Mouse (Mus musculus) lung, embryonic 14.5 days (tissue): Measurements from ENCODE around the gene S100a3. TPM values are rescaled to one million over a fixed set of nuclear protein-coding genes. Genes with fewer than 3 reads are reported as not detected.

Experiments used
- ATAC-seq: fragments of 200-750 bp; cut with Nextera tagmentation; 2 replicates; pipeline ENCODE4 v1.8.0; 2017; ENCODE audit warnings: mild to moderate bottlenecking, moderate TSS enrichment, moderate library complexity; ENCODE audit not compliant: insufficient read depth
- DNase-seq: peaks from one replicate; pipeline ENCODE4 v3.0.0-alpha.2; 2015
- H3K27ac ChIP-seq: fragments of 300-500 bp; sonication (generic); 2 replicates; pipeline ENCODE4 v1.5.1; 2014; ENCODE audit warnings: low read depth, mild to moderate bottlenecking, moderate library complexity
- H3K27me3 ChIP-seq: fragments of 300-500 bp; sonication (generic); 2 replicates; pipeline ENCODE4 v1.6.1; 2014; ENCODE audit warnings: low read length, control low read depth; ENCODE audit not compliant: insufficient read depth
- H3K36me3 ChIP-seq: fragments of 300-500 bp; sonication (generic); 2 replicates; pipeline ENCODE4 v1.6.1; 2014; ENCODE audit warnings: control low read depth; ENCODE audit not compliant: insufficient read depth
- H3K4me1 ChIP-seq: fragments of 300-500 bp; sonication (generic); 2 replicates; pipeline ENCODE4 v1.6.1; 2014; ENCODE audit warnings: antibody characterized with exemption, control low read depth; ENCODE audit not compliant: insufficient read depth
- H3K4me2 ChIP-seq: fragments of 300-500 bp; sonication (generic); 2 replicates; pipeline ENCODE4 v1.6.1; 2014; ENCODE audit warnings: mild to moderate bottlenecking
- H3K4me3 ChIP-seq: fragments of 300-500 bp; sonication (generic); 2 replicates; pipeline ENCODE4 v1.5.1; 2014; ENCODE audit warnings: low read depth, low read length
- H3K9ac ChIP-seq: fragments of 300-500 bp; sonication (generic); 2 replicates; pipeline ENCODE4 v1.6.1; 2014
- H3K9me3 ChIP-seq: fragments of 300-500 bp; sonication (generic); 2 replicates; pipeline ENCODE4 v1.6.1; 2016; ENCODE audit warnings: low read depth, low read length, control low read depth
- CTCF ChIP-seq: IDR thresholded peaks from 2 replicates; pipeline ENCODE4 v1.5.1; 2016; ENCODE audit warnings: antibody characterized with exemption, low read depth
- WGBS: fragments of 180-500 bp; shearing (Covaris S2); extraction: QIAGEN DNeasy Blood & Tissue Kit; methylation state at CpG from one replicate; pipeline ENCODE4 v1.1.7; 2014; 5-methylcytosine and 5-hydroxymethylcytosine counted together
- polyA plus RNA-seq: library from polyadenylated mRNA; unstranded; fragments of >200 nt; fragmentation: Nextera tagmentation; extraction: Ambion mirVana; gene quantifications from 2 replicates; pipeline ENCODE4 v1.2.1, GENCODE M21; 2014

S100a3 gene
- polyA plus RNA-seq, 1 experiment from 2014 or later, result 0.49 TPM

DNA sequence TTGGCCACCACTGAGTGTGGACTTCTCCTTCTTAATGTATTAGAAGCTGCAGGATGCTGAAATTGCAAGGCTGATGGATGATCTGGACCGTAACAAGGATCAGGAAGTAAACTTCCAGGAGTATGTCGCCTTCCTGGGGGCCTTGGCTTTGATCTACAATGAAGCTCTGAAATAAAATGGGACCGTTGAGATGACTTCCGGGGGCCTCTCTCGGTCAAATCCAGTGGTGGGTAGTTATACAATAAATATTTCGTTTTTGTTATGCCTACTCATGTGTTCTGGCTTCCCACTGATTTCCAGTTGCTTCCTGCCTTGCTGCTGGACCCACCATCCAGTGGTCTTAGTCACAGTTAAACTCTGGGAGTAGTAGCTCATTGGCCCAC is 53.8 kb downstream of the S100a3 start:
- no peak for DNase-seq
- H3K4me2 ChIP-seq, result peak overlapping the region; percentile 67
- no peak overlapping the region for H3K27ac ChIP-seq
- no peaks in the 10 kb centered on the region for H3K9me3 ChIP-seq
- no peaks in the 10 kb centered on the region; the same call in 1 of the 2 replicates for H3K4me1 ChIP-seq
- WGBS, result 86% methylated on average over 6 of the region's 6 CpGs
- ATAC-seq, result no peak
- H3K4me3 ChIP-seq, result no peak overlapping the region
- no peak overlapping the region for H3K9ac ChIP-seq
- TF ChIP-seq CTCF, result no peak
- H3K36me3 ChIP-seq, result no peaks in the 10 kb centered on the region
- H3K27me3 ChIP-seq, result no peaks in the 10 kb centered on the region

GRCm38 (mm10) chr3:90614611-90615251 is 54.4 kb downstream of the S100a3 start:
- Histone ChIP-seq H3K27ac (no peak overlapping the region), H3K9me3 (no peaks in the 10 kb centered on the region), H3K4me2 (peak overlapping the region; percentile 19; the same call in 1 of the 2 replicates), H3K4me3 (no peak overlapping the region), H3K4me1 (no peaks in the 10 kb centered on the region; the same call in 1 of the 2 replicates), H3K9ac (no peak overlapping the region), H3K36me3 (no peaks in the 10 kb centered on the region), H3K27me3 (no peaks in the 10 kb centered on the region)
- no peak for DNase-seq
- no peak for TF ChIP-seq CTCF
- WGBS, result 60% methylated on average over 11 of the region's 11 CpGs
- peak; percentile 5; the same call in 1 of the 2 replicates for ATAC-seq

DNA sequence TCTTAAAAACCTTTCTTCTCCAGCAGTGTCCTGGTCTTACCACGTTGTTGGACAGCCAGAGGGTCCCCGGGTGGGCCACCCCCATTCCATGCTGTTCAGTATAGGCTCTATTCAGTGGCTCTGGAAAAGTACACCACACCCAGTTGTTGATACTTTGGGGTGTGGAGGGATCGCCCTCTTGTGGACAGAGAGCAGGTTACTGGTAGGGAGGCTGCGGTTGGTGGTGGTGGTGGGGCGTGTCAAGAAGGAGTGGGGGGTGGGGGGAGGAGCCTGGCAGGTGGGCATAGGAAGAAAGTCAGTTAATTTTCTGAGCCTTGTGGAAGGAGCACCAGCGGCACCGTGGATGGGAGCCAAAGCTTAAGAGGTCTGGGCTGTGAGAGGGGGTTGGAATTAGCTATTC is 55.0 kb downstream of the S100a3 start:
- Histone ChIP-seq H3K9me3 (no peaks in the 10 kb centered on the region), H3K9ac (no peak overlapping the region), H3K4me1 (no peaks in the 10 kb centered on the region; the same call in 1 of the 2 replicates), H3K27ac (peak overlapping the region; percentile 46; the same call in 1 of the 2 replicates), H3K4me3 (no peak overlapping the region), H3K4me2 (peak overlapping the region; percentile 19; the same call in 1 of the 2 replicates), H3K36me3 (no peaks in the 10 kb centered on the region), H3K27me3 (no peaks in the 10 kb centered on the region)
- ATAC-seq, result peak; percentile 56; the same call in 1 of the 2 replicates
- DNase-seq, result peak; percentile 84
- 5% methylated on average over 7 of the region's 7 CpGs for WGBS
- TF ChIP-seq CTCF, result peak; percentile 82

- H3K9ac ChIP-seq, result no peak overlapping the region
- DNase-seq (no peak), ATAC-seq (no peak)
- H3K36me3 ChIP-seq, result no peaks in the 10 kb centered on the region
- WGBS, result 46% methylated on average over 1 of the region's 1 CpGs
- H3K27ac ChIP-seq, result peak overlapping the region; percentile 46
- TF ChIP-seq CTCF, result no peak
- no peaks in the 10 kb centered on the region for H3K9me3 ChIP-seq
- H3K4me3 ChIP-seq, result no peak overlapping the region
- peak overlapping the region; percentile 4; the same call in 1 of the 2 replicates for H3K4me2 ChIP-seq
- no peaks in the 10 kb centered on the region for H3K27me3 ChIP-seq
- no peaks in the 10 kb centered on the region; the same call in 1 of the 2 replicates for H3K4me1 ChIP-seq
These were observed 55.5 kb downstream of the S100a3 start for GRCm38 (mm10) chr3:90615911-90616310.

GRCm38 (mm10) chr3:90617586-90617985 is 57.2 kb downstream of the S100a3 start:
- no peak for ATAC-seq
- WGBS, result 14% methylated on average over 1 of the region's 1 CpGs
- DNase-seq, result no peak
- Histone ChIP-seq H3K9ac (no peak overlapping the region), H3K9me3 (no peaks in the 10 kb centered on the region), H3K27ac (no peak overlapping the region), H3K36me3 (no peaks in the 10 kb centered on the region), H3K4me1 (no peaks in the 10 kb centered on the region; the same call in 1 of the 2 replicates), H3K4me2 (no peak overlapping the region), H3K4me3 (no peak overlapping the region), H3K27me3 (no peaks in the 10 kb centered on the region)
- TF ChIP-seq CTCF, result no peak; the same call in 1 of the 2 replicates

- no peak for ATAC-seq
- no peak for TF ChIP-seq CTCF
- Histone ChIP-seq H3K4me2 (no peak overlapping the region), H3K36me3 (no peaks in the 10 kb centered on the region), H3K27me3 (no peaks in the 10 kb centered on the region), H3K4me3 (no peak overlapping the region), H3K27ac (no peak overlapping the region), H3K9ac (no peak overlapping the region), H3K9me3 (no peaks in the 10 kb centered on the region), H3K4me1 (peaks cover 13% of the 10 kb centered on the region; the same call in 1 of the 2 replicates)
- no peak for DNase-seq
- WGBS, result 42% methylated on average over 7 of the region's 7 CpGs
These were observed 61.2 kb downstream of the S100a3 start for GRCm38 (mm10) chr3:90621552-90621951.

- DNase-seq, result peak; percentile 89
- Histone ChIP-seq H3K4me3 (no peak overlapping the region), H3K4me1 (peaks cover 13% of the 10 kb centered on the region; the same call in 1 of the 2 replicates), H3K9ac (no peak overlapping the region), H3K4me2 (no peak overlapping the region), H3K36me3 (no peaks in the 10 kb centered on the region), H3K27ac (peak overlapping the region; percentile 6; the same call in 1 of the 2 replicates), H3K27me3 (no peaks in the 10 kb centered on the region), H3K9me3 (no peaks in the 10 kb centered on the region)
- 12% methylated on average over 2 of the region's 2 CpGs for whole genome bisulfite sequencing
- no peak for TF ChIP-seq CTCF
- ATAC-seq, result peak; percentile 52; the same call in 1 of the 2 replicates
These were observed 63.2 kb downstream of the S100a3 start for GRCm38 (mm10) chr3:90623435-90624071.
